Mouse (Mus musculus): ENCODE measurements at regions not wholly inside any gene's neighbourhood (a gene's known extent, or its start where the extent isn't known, plus 50 kb on each side); places are given as distances from the start of the nearest gene placed in this dataset.

- DNase-seq (ENCODE audit: low read depth, low spot score) = no peak
Measured at GRCm38 (mm10) chr3:34384965-34385505, 265.2 kb upstream of the Sox2 start.

- DNase-seq (ENCODE audit: low read depth, low spot score) = no peak
Measured at GRCm38 (mm10) chr3:34377913-34378312, 272.3 kb upstream of the Sox2 start.

GRCm38 (mm10) chr3:34377329-34377728, 272.9 kb upstream of the Sox2 start:
- DNase-seq (ENCODE audit: low read depth, low spot score) = no peak

- no peak for DNase-seq (ENCODE audit: low read depth, low spot score)
Measured at GRCm38 (mm10) chr3:34371418-34371817, 278.8 kb upstream of the Sox2 start.

- DNase-seq (ENCODE audit: low read depth, low spot score) = no peak
Measured at GRCm38 (mm10) chr3:34338100-34338499, 257.0 kb upstream of the Dnajc19 start.

GRCm38 (mm10) chr3:34333555-34333954, 252.4 kb upstream of the Dnajc19 start:
- DNase-seq (ENCODE audit: low read depth, low spot score) = no peak

GRCm38 (mm10) chr3:34331889-34332276, 250.8 kb upstream of the Dnajc19 start:
- DNase-seq (ENCODE audit: low read depth, low spot score) = no peak

GRCm38 (mm10) chr3:34330970-34331888, 250.1 kb upstream of the Dnajc19 start:
- no peak for DNase-seq (ENCODE audit: low read depth, low spot score)

- no peak for DNase-seq (ENCODE audit: low read depth, low spot score)
Measured at GRCm38 (mm10) chr3:34328865-34329264, 247.7 kb upstream of the Dnajc19 start.

GRCm38 (mm10) chr3:34325669-34326068, 244.5 kb upstream of the Dnajc19 start:
- DNase-seq (ENCODE audit: low read depth, low spot score) = no peak

GRCm38 (mm10) chr3:34322527-34323210, 241.5 kb upstream of the Dnajc19 start:
- no peak for DNase-seq (ENCODE audit: low read depth, low spot score)

- DNase-seq (ENCODE audit: low read depth, low spot score) = no peak
Measured at GRCm38 (mm10) chr3:34314798-34315197, 233.7 kb upstream of the Dnajc19 start.

GRCm38 (mm10) chr3:34314393-34314792, 233.3 kb upstream of the Dnajc19 start:
- no peak for DNase-seq (ENCODE audit: low read depth, low spot score)

- DNase-seq (ENCODE audit: low read depth, low spot score) = no peak
Measured at GRCm38 (mm10) chr3:34311944-34312343, 230.8 kb upstream of the Dnajc19 start.

- DNase-seq (ENCODE audit: low read depth, low spot score) = no peak
Measured at GRCm38 (mm10) chr3:34299637-34300036, 218.5 kb upstream of the Dnajc19 start.

GRCm38 (mm10) chr3:34287836-34288235, 206.7 kb upstream of the Dnajc19 start:
- no peak for DNase-seq (ENCODE audit: low read depth, low spot score)

- no peak for DNase-seq (ENCODE audit: low read depth, low spot score)
Measured at GRCm38 (mm10) chr3:34270154-34270553, 189.0 kb upstream of the Dnajc19 start.

GRCm38 (mm10) chr3:34266462-34266861, 185.3 kb upstream of the Dnajc19 start:
- DNase-seq (ENCODE audit: low read depth, low spot score) = no peak

GRCm38 (mm10) chr3:34264811-34265210, 183.7 kb upstream of the Dnajc19 start:
- DNase-seq (ENCODE audit: low read depth, low spot score) = no peak

GRCm38 (mm10) chr3:34252730-34253337, 171.7 kb upstream of the Dnajc19 start:
- DNase-seq (ENCODE audit: low read depth, low spot score) = no peak

GRCm38 (mm10) chr3:34242126-34242525, 161.0 kb upstream of the Dnajc19 start:
- DNase-seq (ENCODE audit: low read depth, low spot score) = no peak

- no peak for DNase-seq (ENCODE audit: low read depth, low spot score)
Measured at GRCm38 (mm10) chr3:34239978-34240377, 158.9 kb upstream of the Dnajc19 start.

All from brain, embryonic 18.5 days (tissue).